Mouse (Mus musculus): ENCODE measurements around the gene Pgm2. TPM values are rescaled to one million over a fixed set of nuclear protein-coding genes. Genes with fewer than 3 reads are reported as not detected.

The Pgm2 gene
- 13.1 to 18.3 TPM (median 13.7 TPM) in 4 replicates for total RNA-seq (2023)

DNA sequence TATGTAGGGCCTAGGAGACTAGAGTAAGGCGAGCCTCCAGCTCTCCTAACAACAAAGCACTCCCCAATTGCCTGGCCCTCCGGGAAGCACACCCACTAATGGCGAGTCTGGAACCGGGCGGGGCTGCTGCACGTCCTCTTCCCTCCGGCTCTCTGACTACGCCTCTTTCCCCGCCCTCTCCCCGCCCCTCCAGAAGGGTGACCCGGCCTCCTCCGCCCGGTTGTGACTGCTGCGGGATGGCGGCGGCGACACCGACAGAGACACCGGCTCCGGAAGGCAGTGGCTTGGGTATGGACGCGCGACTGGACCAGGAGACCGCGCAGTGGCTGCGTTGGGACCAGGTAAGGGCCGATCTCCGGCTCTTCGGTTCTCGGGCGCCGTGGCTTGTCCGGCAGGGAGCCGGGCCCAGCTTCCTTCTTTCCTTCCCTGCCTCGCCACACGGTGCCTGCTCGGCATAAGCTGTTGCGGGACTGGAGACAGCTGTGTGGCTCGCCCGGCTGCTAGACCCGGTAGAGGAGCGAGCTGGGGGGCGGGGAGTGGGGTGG is at the start of gene Pgm2:
Gene Pgm2, plus strand, starts transcription at position 203 of the 545 bp plus-strand sequence.

DNA sequence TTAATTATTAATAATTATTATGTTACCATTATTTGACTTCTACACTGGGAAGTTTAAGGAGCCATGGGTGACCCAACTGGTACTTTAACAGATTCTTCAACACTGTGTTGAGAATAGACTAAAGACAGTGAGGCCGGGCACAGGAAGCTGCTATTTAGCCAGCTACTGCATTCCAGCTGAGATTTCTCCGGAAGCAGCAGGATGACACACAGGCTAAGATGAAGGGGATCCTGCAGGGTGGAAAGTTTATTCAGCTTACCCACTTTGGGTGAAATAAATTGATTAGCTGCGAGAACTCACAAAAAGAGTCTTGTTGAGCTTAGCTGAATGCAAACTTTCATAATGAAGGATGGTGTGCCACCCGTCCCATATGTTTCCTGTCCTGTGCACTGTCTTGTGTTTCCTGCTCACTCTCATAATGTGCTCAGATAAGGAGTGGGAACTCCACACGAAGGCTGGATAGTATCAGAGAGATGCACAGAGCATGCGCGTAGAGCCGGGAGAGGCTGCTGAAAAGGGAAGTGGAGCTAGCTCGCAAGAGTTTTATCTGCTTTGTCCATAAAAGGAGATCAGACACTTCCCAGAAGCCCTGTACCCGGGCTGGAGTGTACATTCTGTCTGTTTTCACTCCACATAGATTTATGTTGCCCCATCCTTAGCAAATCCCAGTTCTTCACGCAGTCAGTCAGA is 63.3 kb downstream of the Pgm2 start, which contains the start of gene Tbc1d1:
Gene Tbc1d1, plus strand, starts transcription at position 445 of the 690 bp plus-strand sequence.

Other genes with a start within 250 kb of the Pgm2 start
- gene Rell1, start 124.1 kb upstream of the Pgm2 start, total RNA-seq (2023), result 18.3 to 29.2 TPM (median 25.1 TPM) in 4 replicates
- gene Tbc1d1, start 63.4 kb downstream of the Pgm2 start, total RNA-seq (2023), result 108 to 138 TPM (median 112 TPM) in 4 replicates

Data from B cell, adult 62 days (primary cell).